Mouse (Mus musculus) ovary, adult 2 months (tissue): ENCODE results near the gene Ubl4b. TPM values are rescaled to one million over a fixed set of nuclear protein-coding genes. Genes with fewer than 3 reads are reported as not detected.

Experiments
- polyA plus RNA-seq: library from polyadenylated mRNA; depleted of rRNA; stranded (reverse); fragments of >200 nt; gene quantifications from 2 replicates; pipeline ENCODE4 v1.2.3, GENCODE M21; 2012; rRNA removed

The Ubl4b gene
- not detected in 2 replicates for polyA plus RNA-seq

GRCm38 (mm10) chr3:107554842-107555241 lies at the start of gene Ubl4b:
TSS of gene Ubl4b (minus strand) at chr3:107555073.

GRCm38 (mm10) chr3:107594662-107595263 lies 39.9 kb upstream of the Ubl4b start, which contains the start of gene Alx3:
TSS of gene Alx3 (plus strand) at chr3:107595031.

GRCm38 (mm10) chr3:107517631-107518108 lies 37.2 kb downstream of the Ubl4b start, which contains the start of gene Slc6a17:
TSS of gene Slc6a17 (minus strand) at chr3:107518018.

Other genes with a start within 250 kb of the Ubl4b start
- 9.0 and 10.6 TPM in 2 replicates for gene Rbm15, start 221.4 kb downstream of the Ubl4b start, polyA plus RNA-seq
- gene Kcnc4, start 95.5 kb downstream of the Ubl4b start, polyA plus RNA-seq: 0.91 and 0.97 TPM in 2 replicates
- gene Slc6a17, start 37.1 kb downstream of the Ubl4b start, polyA plus RNA-seq: 5.6 and 7.4 TPM in 2 replicates
- 0.26 TPM in 1 of 2 replicates, not detected in the other for gene Alx3, start 40.0 kb upstream of the Ubl4b start, polyA plus RNA-seq
- not detected in 2 replicates for gene Gm10961, start 76.2 kb upstream of the Ubl4b start, polyA plus RNA-seq
- 67.1 and 68.5 TPM in 2 replicates for gene Strip1, start 76.6 kb upstream of the Ubl4b start, polyA plus RNA-seq
- 57.1 and 61.5 TPM in 2 replicates for gene Ahcyl1, start 141.5 kb upstream of the Ubl4b start, polyA plus RNA-seq
- 21.4 and 23.8 TPM in 2 replicates for gene Csf1, start 205.4 kb upstream of the Ubl4b start, polyA plus RNA-seq